Mouse (Mus musculus) limb, embryonic 15.5 days (tissue): Measurements from ENCODE around the gene Haspin. TPM values are rescaled to one million over a fixed set of nuclear protein-coding genes. Genes with fewer than 3 reads are reported as not detected.

Experiments used
- ATAC-seq: fragments of 200-750 bp; cut with Nextera tagmentation; 2 replicates; pipeline ENCODE4 v1.8.0; 2017; ENCODE audit warnings: low read depth, moderate TSS enrichment; ENCODE audit not compliant: insufficient number of reproducible peaks, low FRiP score, low TSS enrichment
- H3K27ac ChIP-seq: fragments of 300-500 bp; sonication (generic); 2 replicates; pipeline ENCODE4 v1.5.1; 2015; ENCODE audit warnings: moderate library complexity, mild to moderate bottlenecking, inconsistent platforms
- H3K27me3 ChIP-seq: fragments of 300-500 bp; sonication (generic); 2 replicates; pipeline ENCODE4 v1.6.1; 2015; ENCODE audit warnings: inconsistent platforms
- H3K36me3 ChIP-seq: fragments of 300-500 bp; sonication (generic); 2 replicates; pipeline ENCODE4 v1.6.1; 2015; ENCODE audit warnings: inconsistent platforms
- H3K4me1 ChIP-seq: fragments of 300-500 bp; sonication (generic); 2 replicates; pipeline ENCODE4 v1.6.1; 2015; ENCODE audit warnings: inconsistent platforms
- H3K4me2 ChIP-seq: fragments of 300-500 bp; sonication (generic); 2 replicates; pipeline ENCODE4 v1.6.1; 2015; ENCODE audit warnings: mild to moderate bottlenecking, inconsistent platforms
- H3K4me3 ChIP-seq: fragments of 300-500 bp; sonication (generic); 2 replicates; pipeline ENCODE4 v1.5.1; 2015; ENCODE audit warnings: mild to moderate bottlenecking, inconsistent platforms
- H3K9ac ChIP-seq: fragments of 300-500 bp; sonication (generic); 2 replicates; pipeline ENCODE4 v1.6.1; 2015; ENCODE audit warnings: inconsistent platforms
- H3K9me3 ChIP-seq: fragments of 300-500 bp; sonication (generic); 2 replicates; pipeline ENCODE4 v1.6.1; 2016; ENCODE audit warnings: inconsistent platforms
- WGBS: fragments of 180-500 bp; shearing (Covaris S2); methylation state at CpG from one replicate; pipeline ENCODE4 v1.1.7; 2015; 5-methylcytosine and 5-hydroxymethylcytosine counted together
- polyA plus RNA-seq: library from polyadenylated mRNA; unstranded; fragments of >200 nt; fragmentation: Nextera tagmentation; extraction: Ambion mirVana; gene quantifications from 2 replicates; pipeline ENCODE4 v1.2.1, GENCODE M21; 2015

The Haspin gene
- polyA plus RNA-seq = 10.8 and 11.0 TPM in 2 replicates

DNA sequence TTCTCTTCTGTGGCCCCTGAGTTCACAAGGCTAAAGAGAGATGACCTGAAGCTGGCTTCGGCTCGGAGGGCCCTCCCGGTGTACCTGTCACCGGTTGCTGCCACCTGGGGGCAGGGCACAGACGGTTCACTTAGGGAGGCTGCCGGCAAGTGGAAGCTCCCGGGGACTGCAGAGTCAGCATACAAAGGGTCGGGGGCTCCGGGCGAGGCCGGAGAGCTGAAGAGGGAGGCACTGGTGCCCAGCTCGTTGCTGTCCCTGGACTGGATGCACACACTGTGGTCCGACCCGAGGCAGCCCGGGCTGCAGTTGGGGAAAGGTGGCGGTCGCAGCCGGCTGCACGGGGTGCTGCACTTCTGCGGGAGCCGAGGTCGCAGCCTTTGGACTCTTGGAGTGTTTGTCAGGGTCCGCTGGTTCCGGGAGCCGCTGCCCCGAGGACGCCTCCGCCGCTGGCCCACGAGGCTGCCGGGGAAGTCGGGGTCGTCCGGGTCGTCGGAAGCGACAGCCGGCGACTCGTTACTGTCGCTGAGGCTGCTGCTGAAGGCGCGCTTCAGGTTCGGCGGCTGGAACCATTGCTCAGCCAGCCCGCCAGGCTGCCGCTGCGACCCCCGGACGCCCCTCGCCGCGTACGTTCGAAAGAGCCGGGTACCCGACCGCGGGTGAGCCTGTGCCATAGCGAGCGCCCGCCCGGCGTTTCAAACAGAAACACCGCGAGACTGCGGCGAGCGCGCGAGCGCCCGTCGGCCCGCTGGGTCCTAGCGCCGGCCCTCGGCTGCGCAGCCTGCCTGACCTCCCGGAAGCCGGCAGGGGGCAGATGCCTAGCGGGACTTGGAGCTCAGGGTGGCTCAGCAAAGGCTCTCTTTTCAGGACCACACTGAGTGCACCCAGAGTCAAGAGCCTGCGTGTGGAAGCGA lies at the start of gene Haspin:
Gene Haspin (minus strand): TSS at position 704 of the 911 bp plus-strand sequence.
- H3K4me2 ChIP-seq = peak within 1 kb of the TSS; percentile 85
- peak within 1 kb of the TSS; percentile 65 for H3K9ac ChIP-seq
- WGBS = under 1% methylated on average over 84 of the region's 84 CpGs
- peaks cover 31% of the 10 kb centered on the region for H3K4me1 ChIP-seq
- ATAC-seq = peak; percentile 84
- no peak within 1 kb of the TSS for H3K27ac ChIP-seq
- H3K9me3 ChIP-seq = no peaks in the 10 kb centered on the region
- H3K27me3 ChIP-seq = no peaks in the 10 kb centered on the region
- peak within 1 kb of the TSS; percentile 66 for H3K4me3 ChIP-seq
- H3K36me3 ChIP-seq = 0 out of 2 replicates have a peak, but pooled peaks cover 1% of the 10 kb centered on the region

DNA sequence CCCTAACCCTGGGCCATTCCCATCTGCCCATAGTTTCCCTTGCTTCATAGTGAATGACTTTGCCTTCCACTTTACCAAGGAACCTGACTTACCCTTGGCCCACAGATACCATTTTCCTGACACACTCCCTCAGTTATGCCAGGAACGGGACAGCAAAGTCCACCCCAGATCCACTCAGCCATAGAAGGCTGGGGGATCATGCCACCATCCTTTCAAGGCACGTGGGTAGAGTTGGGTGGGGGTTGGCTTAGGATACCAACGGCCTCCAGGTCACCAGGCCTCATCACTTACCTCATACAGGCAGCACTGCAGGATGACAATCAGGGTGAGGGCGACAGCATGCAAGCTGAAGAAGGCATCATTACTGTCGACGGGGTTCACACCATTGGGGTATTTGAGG lies 49.1 kb upstream of the Haspin start:
- H3K4me2 ChIP-seq = no peak overlapping the region
- H3K9me3 ChIP-seq = no peaks in the 10 kb centered on the region
- WGBS = 87% methylated on average over 6 of the region's 6 CpGs
- H3K36me3 ChIP-seq = peaks cover 89% of the 10 kb centered on the region
- no peaks in the 10 kb centered on the region for H3K27me3 ChIP-seq
- H3K9ac ChIP-seq = no peak overlapping the region
- no peaks in the 10 kb centered on the region for H3K4me1 ChIP-seq
- no peak overlapping the region for H3K27ac ChIP-seq
- H3K4me3 ChIP-seq = no peak overlapping the region
- no peak for ATAC-seq

DNA sequence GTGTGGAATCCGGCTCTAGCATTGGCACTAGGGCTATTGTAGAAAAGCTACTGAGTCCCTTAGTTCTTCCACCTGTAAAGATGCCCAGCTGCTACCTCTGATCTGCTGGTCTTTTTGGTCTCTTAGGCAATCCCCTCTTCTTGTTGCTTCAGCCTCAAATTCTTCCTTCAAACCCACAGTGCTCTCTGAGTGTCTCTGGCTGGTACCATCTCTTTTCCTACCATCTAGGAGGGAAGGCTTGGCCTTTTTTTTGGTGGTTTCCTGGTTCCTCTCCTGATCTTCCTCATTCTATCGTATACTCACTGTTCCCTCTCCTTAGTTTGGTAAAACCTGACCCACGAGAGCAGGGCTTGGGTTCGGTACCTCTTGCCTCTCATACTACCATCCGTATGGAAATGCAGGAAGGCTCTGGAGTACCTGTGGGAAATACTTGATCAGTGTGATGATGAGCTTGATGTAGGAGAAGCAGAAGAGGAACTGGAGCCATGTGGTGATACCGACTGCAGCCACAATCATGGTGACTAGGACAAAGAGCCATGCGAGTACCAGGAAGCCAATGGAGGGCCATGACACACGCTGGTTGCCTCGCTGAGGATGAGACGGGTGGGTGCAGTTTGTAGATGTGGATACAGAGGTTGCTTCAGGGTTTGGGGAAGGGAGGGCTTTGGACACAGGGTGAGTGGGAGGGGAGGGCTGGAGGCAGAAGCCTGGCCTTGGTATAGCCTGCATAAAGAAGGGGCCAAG lies 48.0 kb upstream of the Haspin start:
- H3K9ac ChIP-seq = no peak overlapping the region
- WGBS = 92% methylated on average over 10 of the region's 10 CpGs
- H3K27me3 ChIP-seq = no peaks in the 10 kb centered on the region
- no peak for ATAC-seq
- H3K4me1 ChIP-seq = no peaks in the 10 kb centered on the region
- H3K36me3 ChIP-seq = peaks cover 81% of the 10 kb centered on the region
- H3K27ac ChIP-seq = no peak overlapping the region
- H3K4me2 ChIP-seq = no peak overlapping the region
- no peak overlapping the region for H3K4me3 ChIP-seq
- no peaks in the 10 kb centered on the region for H3K9me3 ChIP-seq

DNA sequence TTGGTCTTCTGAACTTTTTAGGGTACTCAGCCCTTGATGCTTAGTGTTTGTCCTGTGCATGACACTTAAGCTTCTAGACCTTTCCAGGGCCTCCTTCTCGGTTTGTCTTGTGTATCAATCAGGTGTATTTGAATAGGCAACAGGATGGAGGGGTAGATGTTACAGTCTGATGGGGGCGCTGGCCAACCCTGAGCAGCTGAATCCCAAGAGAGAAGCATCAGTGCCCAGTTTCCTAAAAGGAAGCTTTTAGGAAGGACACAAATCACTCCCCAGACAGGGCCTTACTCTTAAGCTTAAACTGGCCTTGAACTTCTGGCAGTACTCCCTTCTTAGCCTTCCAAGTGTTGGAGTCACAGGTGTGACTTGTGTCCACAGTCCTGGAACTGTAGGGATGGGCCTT lies 39.8 kb upstream of the Haspin start:
- Histone ChIP-seq H3K9me3 (no peaks in the 10 kb centered on the region), H3K27ac (peak overlapping the region; percentile 96), H3K9ac (peak overlapping the region; percentile 65), H3K36me3 (peaks cover 27% of the 10 kb centered on the region), H3K4me1 (peaks cover 25% of the 10 kb centered on the region), H3K27me3 (no peaks in the 10 kb centered on the region), H3K4me3 (peak overlapping the region; percentile 78), H3K4me2 (peak overlapping the region; percentile 60)
- no peak for ATAC-seq
- 5% methylated on average over 2 of the region's 2 CpGs for WGBS

DNA sequence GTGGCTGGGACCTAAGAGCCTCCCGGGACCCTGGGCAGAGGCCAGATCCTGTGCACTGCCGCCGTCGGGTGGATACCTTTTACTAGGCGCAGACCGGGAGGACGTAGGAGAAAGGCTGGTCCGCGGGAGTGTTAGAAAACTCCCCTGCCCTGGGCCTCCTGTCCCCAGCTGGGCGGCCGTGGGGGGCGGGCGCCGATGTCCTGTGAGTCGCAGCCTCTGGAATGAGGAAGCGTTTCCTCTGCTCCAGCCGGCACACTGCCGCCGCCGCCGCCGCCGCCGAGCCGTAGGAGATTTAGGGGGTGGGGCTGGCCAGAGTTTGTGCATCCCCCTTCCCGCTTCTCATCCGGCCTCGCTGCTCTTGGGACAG lies 39.4 kb upstream of the Haspin start:
- no peaks in the 10 kb centered on the region for H3K9me3 ChIP-seq
- peak overlapping the region; percentile 65 for H3K9ac ChIP-seq
- H3K4me2 ChIP-seq = peak overlapping the region; percentile 60
- H3K27me3 ChIP-seq = no peaks in the 10 kb centered on the region
- peaks cover 25% of the 10 kb centered on the region for H3K36me3 ChIP-seq
- ATAC-seq = peak; percentile 78
- peak overlapping the region; percentile 96 for H3K27ac ChIP-seq
- WGBS = under 1% methylated on average over 28 of the region's 28 CpGs
- H3K4me1 ChIP-seq = peaks cover 28% of the 10 kb centered on the region
- H3K4me3 ChIP-seq = peak overlapping the region; percentile 78

DNA sequence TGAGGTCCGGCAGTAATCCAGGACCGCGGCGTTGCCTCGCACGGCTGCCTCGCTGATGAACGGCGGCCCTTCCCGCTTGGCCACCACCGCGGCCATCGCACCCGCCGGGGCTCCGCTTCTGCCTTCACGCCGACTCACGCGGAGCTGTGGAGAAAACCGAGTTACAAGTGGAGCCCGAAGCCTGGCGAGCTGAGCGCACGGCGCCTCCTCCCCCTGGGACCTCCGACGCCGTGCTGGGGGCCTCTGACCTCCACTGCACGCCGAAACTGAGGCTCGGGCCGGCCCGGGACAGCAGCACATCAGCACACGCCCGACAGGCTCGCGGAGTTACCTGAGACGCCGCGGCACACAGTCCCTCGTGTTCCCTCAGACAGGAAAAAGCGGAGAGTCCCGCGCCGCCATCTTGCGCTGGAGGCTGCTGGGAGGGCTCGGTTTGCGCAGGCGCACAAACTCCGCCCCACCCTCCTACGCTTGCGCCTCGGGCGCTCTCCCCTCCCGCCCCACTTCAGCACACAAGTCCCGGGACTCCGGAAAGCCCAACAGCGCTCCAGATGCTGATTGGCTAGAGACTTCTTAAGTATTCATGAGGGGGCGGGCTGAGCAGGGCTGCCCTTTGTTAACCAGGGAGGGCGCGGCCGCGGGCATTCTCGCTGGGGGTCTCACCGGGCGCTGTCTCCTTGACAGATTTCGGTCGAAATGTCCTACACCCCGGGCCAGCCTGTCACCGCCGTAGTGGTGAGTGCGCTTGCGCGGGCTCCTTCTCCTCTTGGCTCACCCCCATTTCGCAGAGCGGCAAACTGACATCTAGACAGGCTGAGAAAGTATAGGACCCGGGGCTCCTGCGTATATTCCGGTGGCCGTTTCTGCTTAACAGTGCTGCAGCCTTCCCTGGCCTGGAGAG lies 38.8 kb upstream of the Haspin start, which contains the start of the genes Emc6 and Tax1bp3:
Gene Emc6 (minus strand): TSS at position 430 of the 901 bp plus-strand sequence.
Gene Tax1bp3 (plus strand): TSS at position 476 of the 901 bp plus-strand sequence.
- H3K4me3 ChIP-seq = peak within 1 kb of the TSS; percentile 78
- peaks cover 35% of the 10 kb centered on the region for H3K4me1 ChIP-seq
- H3K9ac ChIP-seq = peak within 1 kb of the TSS; percentile 86
- under 1% methylated on average over 81 of the region's 81 CpGs for WGBS
- ATAC-seq = peak; percentile 97
- peak within 1 kb of the TSS; percentile 60 for H3K4me2 ChIP-seq
- no peaks in the 10 kb centered on the region for H3K27me3 ChIP-seq
- H3K36me3 ChIP-seq = peaks cover 20% of the 10 kb centered on the region
- H3K9me3 ChIP-seq = no peaks in the 10 kb centered on the region
- peak within 1 kb of the TSS; percentile 96 for H3K27ac ChIP-seq

DNA sequence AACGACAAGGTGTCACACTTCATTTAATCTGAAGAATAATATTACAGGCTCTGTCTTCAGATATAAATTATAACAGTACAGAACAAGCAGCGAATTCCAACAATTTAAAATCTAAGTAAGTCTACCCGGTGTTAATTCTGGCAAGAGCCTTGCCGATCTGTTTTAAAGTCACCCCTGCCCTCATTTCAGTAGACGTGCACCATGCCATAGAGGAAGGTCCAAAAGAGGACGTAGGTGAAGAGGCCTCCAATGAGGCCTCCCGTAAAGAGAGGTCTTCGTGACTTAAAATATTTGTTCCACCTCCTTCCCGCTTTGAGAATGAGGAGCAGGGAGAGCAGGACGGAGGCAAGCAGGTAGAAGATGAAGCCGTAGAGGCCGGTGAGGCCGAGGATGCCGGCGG lies 38.1 kb upstream of the Haspin start:
- H3K4me1 ChIP-seq = peaks cover 40% of the 10 kb centered on the region

DNA sequence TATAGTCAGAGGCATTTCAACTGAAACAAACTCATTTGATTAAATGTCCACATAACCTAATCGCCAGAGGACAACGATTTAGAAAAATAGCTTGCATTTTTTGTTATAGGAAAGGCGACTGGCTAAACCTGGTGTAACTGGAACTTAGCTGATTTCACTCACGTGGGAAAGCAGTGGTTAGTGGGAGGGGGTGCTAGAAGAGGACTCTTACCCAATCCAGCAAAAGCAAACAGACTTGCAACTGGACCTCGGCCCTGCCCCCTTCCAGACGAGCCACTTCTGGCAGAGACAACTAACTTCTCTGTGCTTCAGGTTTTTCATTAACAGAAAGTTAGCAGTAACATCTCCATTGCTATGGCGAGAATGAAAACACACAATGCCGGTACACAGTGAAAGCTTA lies 37.5 kb upstream of the Haspin start:
- no peak for ATAC-seq
- Histone ChIP-seq H3K4me1 (peaks cover 43% of the 10 kb centered on the region), H3K27ac (no peak overlapping the region), H3K4me3 (peak overlapping the region; percentile 78), H3K36me3 (peaks cover 27% of the 10 kb centered on the region), H3K9ac (no peak overlapping the region), H3K9me3 (no peaks in the 10 kb centered on the region), H3K27me3 (no peaks in the 10 kb centered on the region), H3K4me2 (peak overlapping the region; percentile 51)
- 35% methylated on average over 8 of the region's 8 CpGs for WGBS

More for the DNA sequence above, 38.1 kb upstream of the Haspin start:
- Histone ChIP-seq H3K9me3 (no peaks in the 10 kb centered on the region), H3K27ac (peak overlapping the region; percentile 96; the same call in 1 of the 2 replicates), H3K27me3 (no peaks in the 10 kb centered on the region), H3K4me3 (peak overlapping the region; percentile 78), H3K36me3 (peaks cover 24% of the 10 kb centered on the region), H3K9ac (peak overlapping the region; percentile 86), H3K4me2 (peak overlapping the region; percentile 51)
- no peak for ATAC-seq
- under 1% methylated on average over 15 of the region's 15 CpGs for WGBS

DNA sequence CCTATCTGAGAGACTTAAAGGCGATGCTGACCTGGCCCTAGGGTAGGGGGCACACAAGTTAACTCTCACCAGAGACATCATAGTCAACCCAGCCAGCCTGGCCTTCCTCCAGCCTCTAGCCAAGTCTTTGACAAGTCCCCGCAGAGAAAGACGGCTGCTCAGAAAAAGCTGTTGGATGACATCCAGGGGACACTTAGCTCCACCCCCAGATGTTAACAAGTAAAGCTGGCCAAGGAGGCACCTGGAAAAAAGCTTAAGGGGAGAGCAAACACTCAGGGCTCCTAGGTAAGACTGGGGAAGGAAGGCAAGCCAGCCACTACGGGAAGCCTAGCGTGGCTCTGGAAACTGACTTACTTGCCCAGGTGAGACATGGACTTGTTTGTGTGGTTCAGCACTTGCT lies 34.1 kb upstream of the Haspin start:
- no peak for ATAC-seq
- no peaks in the 10 kb centered on the region for H3K27me3 ChIP-seq
- no peaks in the 10 kb centered on the region for H3K9me3 ChIP-seq
- no peak overlapping the region for H3K4me2 ChIP-seq
- H3K36me3 ChIP-seq = peaks cover 30% of the 10 kb centered on the region
- no peak overlapping the region for H3K9ac ChIP-seq
- peaks cover 32% of the 10 kb centered on the region for H3K4me1 ChIP-seq
- WGBS = 35% methylated on average over 5 of the region's 5 CpGs
- H3K4me3 ChIP-seq = no peak overlapping the region
- H3K27ac ChIP-seq = peak overlapping the region; percentile 67

DNA sequence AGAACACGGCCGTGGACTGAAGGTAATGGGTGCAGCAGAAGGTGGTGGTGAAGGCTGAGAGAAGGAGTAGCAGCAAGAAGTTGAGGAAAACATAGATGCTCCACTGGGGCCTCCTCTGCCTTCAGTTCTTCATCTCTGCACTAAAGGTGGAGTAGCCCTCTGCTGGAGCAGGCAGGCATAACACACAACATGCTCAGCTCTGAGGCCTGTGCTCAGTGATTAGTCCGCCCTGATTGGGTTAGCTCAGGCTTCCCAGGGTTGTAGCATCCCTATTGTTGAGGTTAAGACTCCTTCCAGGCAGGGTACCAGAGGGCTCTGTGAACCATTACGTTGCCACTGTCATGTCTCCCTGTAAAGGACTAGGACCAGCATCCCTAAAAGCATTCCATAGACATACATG lies 31.1 kb upstream of the Haspin start:
- WGBS = 40% methylated on average over 4 of the region's 4 CpGs
- no peak overlapping the region for H3K4me2 ChIP-seq
- H3K4me1 ChIP-seq = peaks cover 18% of the 10 kb centered on the region
- no peak overlapping the region for H3K4me3 ChIP-seq
- peaks cover 21% of the 10 kb centered on the region for H3K36me3 ChIP-seq
- no peak overlapping the region for H3K9ac ChIP-seq
- ATAC-seq = no peak
- H3K9me3 ChIP-seq = no peaks in the 10 kb centered on the region
- no peak overlapping the region for H3K27ac ChIP-seq
- H3K27me3 ChIP-seq = no peaks in the 10 kb centered on the region

DNA sequence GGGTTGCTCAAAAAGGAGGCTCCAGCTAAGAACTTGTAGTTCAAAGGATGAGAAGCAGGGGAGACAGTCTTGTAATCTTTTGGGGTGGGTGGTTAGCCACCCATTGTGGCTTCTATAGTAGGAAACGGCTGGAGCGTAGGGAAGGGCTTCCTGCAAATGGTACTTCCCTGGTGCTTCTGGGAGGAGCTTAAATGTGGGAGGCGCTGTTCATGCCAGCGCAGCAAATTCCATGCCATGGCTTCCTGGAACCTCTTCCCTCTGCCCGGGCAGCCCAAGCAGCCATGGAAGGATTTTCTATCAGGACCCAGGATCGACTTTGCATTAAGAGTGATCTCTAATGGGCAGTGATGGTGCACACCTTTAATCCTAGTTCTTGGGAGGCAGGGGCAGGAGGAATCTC lies 30.5 kb upstream of the Haspin start:
- no peak for ATAC-seq
- Histone ChIP-seq H3K9ac (no peak overlapping the region), H3K27me3 (no peaks in the 10 kb centered on the region), H3K27ac (no peak overlapping the region), H3K4me3 (no peak overlapping the region), H3K4me2 (no peak overlapping the region), H3K9me3 (no peaks in the 10 kb centered on the region), H3K36me3 (peaks cover 14% of the 10 kb centered on the region), H3K4me1 (peaks cover 18% of the 10 kb centered on the region)
- 83% methylated on average over 6 of the region's 6 CpGs for WGBS
